Mouse (Mus musculus): ENCODE results near the gene Elovl2. TPM values are rescaled to one million over a fixed set of nuclear protein-coding genes. Genes with fewer than 3 reads are reported as not detected.
A peak's percentile ranks its signal among the peaks of the same experiment; 100 is the strongest.

Gene Elovl2
- total RNA-seq, 2 experiments from 2014 or later, result 0.55 to 0.68 TPM

GRCm38 (mm10) chr13:41134901-41135300, 85.3 kb downstream of the Elovl2 start:
- peak; percentile 81 for DNase-seq

Other genes with a start within 250 kb of the Elovl2 start
- gene Pak1ip1, start 219.4 kb downstream of the Elovl2 start, total RNA-seq (2021), result 10 to 100 TPM; 33.7 to 35.6 TPM
- gene Tmem14c, start 204.1 kb downstream of the Elovl2 start, total RNA-seq (2021), result 100 to 1,000 TPM; 181 to 184 TPM
- gene Mak, start 140.7 kb downstream of the Elovl2 start, total RNA-seq (2021), result not detected
- not detected for gene Gcm2, start 109.4 kb downstream of the Elovl2 start, total RNA-seq (2021)
- gene Sycp2l, start 106.1 kb downstream of the Elovl2 start, total RNA-seq (2021), result not detected
- gene Smim13, start 29.4 kb upstream of the Elovl2 start, total RNA-seq (2021), result 10 to 100 TPM; 17.4 to 18.5 TPM
- not detected for gene Gm17364, start 53.6 kb upstream of the Elovl2 start, total RNA-seq (2021)

Data from heart, postnatal 4 days (tissue).